Mouse (Mus musculus): ENCODE measurements around the gene Ccdc24.

DNA sequence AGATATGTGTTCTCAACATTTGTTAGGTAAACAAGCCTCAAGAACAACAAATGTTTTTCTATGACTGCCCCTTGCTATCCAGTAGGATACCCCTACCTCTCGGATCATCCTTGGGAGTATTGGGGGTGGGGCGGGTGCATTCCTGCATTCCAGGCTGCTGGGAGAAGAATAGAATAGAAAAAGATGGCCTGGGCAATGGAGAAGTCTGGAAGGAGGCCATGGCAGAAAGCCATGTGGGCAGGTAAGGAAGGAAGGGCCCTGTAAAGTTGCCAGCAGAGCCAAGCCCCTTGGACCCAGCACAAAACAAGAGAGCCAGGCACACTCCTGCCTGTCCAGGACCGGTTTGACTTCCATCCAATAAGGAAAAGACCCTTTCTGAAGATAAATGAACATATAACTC lies 41.1 kb upstream of the Ccdc24 start:
- TF ChIP-seq POLR2A (IDR thresholded peaks at IDR 0.05; ENCODE audit: control insufficient read depth, extremely low read depth, insufficient read depth, low read length, poor library complexity) (no peak), CTCF (IDR thresholded peaks at IDR 0.05; ENCODE audit: borderline replicate concordance, control insufficient read depth, extremely low read depth, insufficient read depth, low read length, poor library complexity) (no peak)

Measured in thymus, adult 2 months (tissue).